Mouse (Mus musculus) kidney, postnatal 14 days (tissue): ENCODE data around the gene Trim8.

ENCODE experiments used
- DNase-seq: peaks from one replicate; pipeline ENCODE4 v3.0.0; 2022; ENCODE audit warnings: mixed read lengths

Trim8 gene

DNA sequence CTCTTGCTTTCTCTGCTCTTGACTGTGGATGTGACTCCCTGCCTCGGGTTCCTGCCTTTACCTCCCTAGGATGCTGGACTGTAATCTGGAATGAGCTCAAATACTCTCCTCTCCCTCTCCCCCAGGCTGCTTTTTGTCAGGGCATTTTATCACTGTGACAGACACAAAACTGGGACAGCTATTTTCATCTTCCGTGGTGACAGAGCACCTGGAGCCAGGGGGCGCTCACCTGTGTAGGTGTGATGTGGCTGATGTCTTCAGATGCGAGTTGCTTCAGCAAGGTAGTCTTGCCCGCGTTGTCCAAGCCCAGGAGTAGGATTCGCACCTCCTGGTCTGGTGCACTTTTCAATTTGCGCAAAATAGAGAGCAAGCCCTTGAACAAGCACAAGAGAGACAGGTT is 56.5 kb downstream of the Trim8 start:
- no peak for DNase-seq

DNA sequence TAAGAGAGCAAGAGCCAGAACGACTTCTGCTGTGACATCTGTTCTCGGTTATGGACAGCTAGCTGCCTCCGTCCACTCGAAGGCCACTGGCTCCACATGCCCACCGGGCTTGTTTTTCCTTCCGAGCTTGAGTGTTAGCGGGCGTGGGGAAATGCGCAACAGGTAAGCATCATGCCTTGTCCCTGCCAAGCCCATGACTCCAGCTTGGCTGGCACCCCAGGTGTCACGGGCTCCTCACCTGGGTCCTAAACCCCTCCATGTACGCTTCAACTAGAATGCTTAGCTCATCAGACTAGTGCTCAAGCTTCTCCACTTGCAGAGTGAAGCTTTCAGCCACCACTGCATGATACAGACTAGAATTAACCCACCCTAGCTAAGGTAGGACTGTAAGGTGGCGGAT is 57.1 kb downstream of the Trim8 start:
- DNase-seq, result peak; percentile 40

DNA sequence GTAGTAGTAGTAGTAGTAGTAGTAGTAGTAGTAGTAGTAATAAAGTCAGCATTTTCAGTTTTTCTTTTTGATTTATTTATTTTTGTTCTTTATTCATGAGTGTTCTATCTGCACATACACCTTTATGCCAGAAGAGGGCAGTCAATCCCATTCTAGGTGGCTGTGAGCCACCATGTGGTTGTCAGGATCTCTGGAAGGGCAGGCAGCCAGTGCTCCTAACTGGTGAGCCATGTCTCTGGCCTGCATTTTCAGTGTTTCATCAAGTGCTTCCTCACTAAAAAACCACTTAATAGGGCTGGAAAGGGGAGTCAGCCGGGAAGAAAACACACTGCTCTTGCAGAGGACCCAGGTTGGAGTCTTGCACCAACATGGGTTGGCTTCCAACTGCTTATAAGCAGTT is 60.6 kb downstream of the Trim8 start:
- peak; percentile 79 for DNase-seq

DNA sequence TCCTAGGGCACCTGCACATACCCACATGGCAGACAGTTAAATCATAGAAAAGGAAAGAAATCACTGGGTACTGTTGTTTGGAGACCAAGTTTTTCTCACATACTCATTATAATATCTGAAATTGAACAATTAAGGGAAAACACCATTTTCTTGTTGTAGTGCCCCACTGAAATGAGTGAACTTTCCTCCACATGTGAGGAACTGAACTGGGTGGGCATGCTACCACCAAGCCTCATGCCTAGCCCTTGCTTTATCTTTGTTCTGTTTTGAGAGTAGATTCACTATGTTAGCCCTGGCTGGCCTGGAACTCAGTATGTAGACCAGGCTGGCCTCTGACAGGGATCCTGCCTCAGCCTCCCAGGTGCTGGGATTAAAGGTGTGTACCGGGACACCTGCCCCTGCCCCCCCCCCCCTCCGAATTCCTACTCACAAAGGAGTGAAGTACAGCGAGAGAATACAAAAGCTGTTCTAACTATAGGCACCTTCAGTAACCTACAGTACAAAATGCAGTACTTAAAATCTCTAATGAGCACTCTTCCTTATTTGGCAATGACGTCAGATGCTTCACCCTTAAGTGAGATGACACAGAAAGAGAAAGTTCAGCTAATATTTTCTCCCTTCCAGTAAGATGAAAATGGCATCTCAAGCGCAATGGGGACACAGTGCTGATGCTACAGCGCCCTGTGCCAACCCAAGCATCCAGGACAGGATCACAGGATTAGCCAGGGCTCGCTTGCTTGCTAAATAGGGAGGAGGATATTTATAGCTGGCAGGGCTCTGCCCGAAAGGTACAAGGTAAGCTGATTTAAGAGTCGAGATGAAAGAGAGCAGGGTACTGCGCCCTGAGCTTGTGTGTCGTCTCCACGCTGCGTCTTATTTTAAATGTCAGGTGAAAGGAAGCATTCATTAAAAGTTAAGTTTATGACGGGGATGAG is 61.3 kb downstream of the Trim8 start:
- no peak for DNase-seq

DNA sequence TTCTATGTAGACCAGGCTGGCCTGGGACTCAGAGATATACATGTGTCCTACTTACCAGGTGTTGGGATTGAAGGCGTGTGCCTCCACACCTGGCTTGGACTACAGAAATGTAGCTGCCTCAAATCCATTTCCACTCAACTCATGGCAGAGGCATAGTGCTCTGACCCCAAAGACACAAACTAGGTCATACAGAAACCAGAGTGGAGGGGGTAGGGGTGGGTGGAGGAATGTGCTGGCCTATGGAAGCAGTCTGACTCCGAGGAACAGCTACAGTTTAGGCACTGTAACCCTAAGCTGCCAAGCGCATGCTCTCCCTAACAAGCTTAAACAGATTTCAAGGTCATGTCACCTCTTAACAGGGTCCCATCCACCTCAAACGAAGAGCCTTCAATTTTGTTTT is 62.1 kb downstream of the Trim8 start:
- DNase-seq, result no peak

DNA sequence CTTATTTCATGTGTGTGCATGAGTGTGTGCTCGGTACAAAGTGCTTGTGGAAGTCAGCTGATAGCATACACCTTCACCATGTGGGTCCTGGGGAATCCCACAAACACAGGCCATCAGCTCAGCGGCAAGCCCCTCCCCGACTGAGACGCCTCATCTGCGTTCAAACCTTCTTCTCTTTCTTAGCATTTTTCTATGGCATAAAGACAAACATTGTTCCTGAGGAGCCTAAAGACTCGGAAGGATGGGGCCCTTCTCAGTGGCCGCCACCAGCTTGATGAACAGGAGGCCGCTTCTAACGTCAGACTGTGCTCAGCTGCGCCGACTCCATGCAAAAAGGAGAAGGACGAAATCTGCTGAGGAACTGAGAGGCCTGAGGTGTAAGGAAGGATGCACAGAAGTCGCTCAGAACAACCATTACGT is 62.6 kb downstream of the Trim8 start:
- DNase-seq, result no peak
